Mouse (Mus musculus): Measurements from ENCODE around the gene Naa40.

The Naa40 gene

GRCm38 (mm10) chr19:7240782-7241690 is at the start of gene Naa40:
TSS of gene Naa40 (minus strand) at chr19:7241183.
- peak; percentile 98 for DNase-seq

GRCm38 (mm10) chr19:7289767-7290166 is 48.8 kb upstream of the Naa40 start:
- no peak for DNase-seq

- no peak for DNase-seq
Measured at GRCm38 (mm10) chr19:7288288-7288687, 47.3 kb upstream of the Naa40 start.

GRCm38 (mm10) chr19:7286563-7287315 is 45.8 kb upstream of the Naa40 start:
- DNase-seq = no peak

- DNase-seq = no peak
Measured at GRCm38 (mm10) chr19:7280557-7281330, 39.8 kb upstream of the Naa40 start.

- peak; percentile 86 for DNase-seq
Measured at GRCm38 (mm10) chr19:7279114-7279513, 38.1 kb upstream of the Naa40 start.

GRCm38 (mm10) chr19:7278200-7278906 is 37.4 kb upstream of the Naa40 start:
- no peak for DNase-seq

- DNase-seq = peak; percentile 28
Measured at GRCm38 (mm10) chr19:7276796-7277195, 35.8 kb upstream of the Naa40 start.

- DNase-seq = no peak
Measured at GRCm38 (mm10) chr19:7276053-7276659, 35.2 kb upstream of the Naa40 start.

- DNase-seq = no peak
Measured at GRCm38 (mm10) chr19:7275131-7275789, 34.3 kb upstream of the Naa40 start.

- DNase-seq = no peak
Measured at GRCm38 (mm10) chr19:7274326-7274990, 33.5 kb upstream of the Naa40 start.

GRCm38 (mm10) chr19:7273486-7273885 is 32.5 kb upstream of the Naa40 start:
- no peak for DNase-seq

GRCm38 (mm10) chr19:7269290-7270044 is 28.5 kb upstream of the Naa40 start:
- DNase-seq = peak; percentile 49

GRCm38 (mm10) chr19:7268722-7269090 is 27.7 kb upstream of the Naa40 start:
- DNase-seq = peak; percentile 90

- peak; percentile 95 for DNase-seq
Measured at GRCm38 (mm10) chr19:7267781-7268721, 27.1 kb upstream of the Naa40 start.

- peak; percentile 91 for DNase-seq
Measured at GRCm38 (mm10) chr19:7267091-7267741, 26.2 kb upstream of the Naa40 start, which contains the start of gene Rcor2. TSS of gene Rcor2 (plus strand) at chr19:7267325.

GRCm38 (mm10) chr19:7266421-7266831 is 25.4 kb upstream of the Naa40 start:
- peak; percentile 48 for DNase-seq

Measured in embryo, embryonic 11 days (tissue).